Mouse (Mus musculus): ENCODE results near the gene Gpr146. TPM values are rescaled to one million over a fixed set of nuclear protein-coding genes. Genes with fewer than 3 reads are reported as not detected.
A peak's percentile ranks its signal among the peaks of the same experiment; 100 is the strongest.

Gpr146 gene
- polyA plus RNA-seq, 1 experiment from 2014 or later = 1.9 TPM

DNA sequence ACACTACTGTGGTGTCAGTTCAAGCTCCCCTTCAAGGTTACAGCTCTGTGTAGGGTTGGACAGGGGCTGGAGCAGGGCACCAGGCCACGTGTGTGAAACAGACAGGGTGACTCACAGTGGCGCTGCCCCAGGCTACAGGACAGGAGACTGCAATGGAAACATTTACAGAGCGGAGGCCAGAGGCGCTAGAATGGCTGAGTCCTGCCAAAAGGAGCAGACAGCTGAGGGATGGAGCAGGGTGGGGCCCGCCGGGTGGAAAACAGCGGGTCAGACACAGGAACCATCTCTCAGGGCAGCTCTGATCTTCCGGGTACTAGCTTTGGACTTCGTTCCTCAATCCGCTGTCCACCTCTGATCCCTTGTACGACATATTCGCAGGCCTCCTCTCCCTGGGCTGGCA, 31.9 kb downstream of the Gpr146 start:
- Histone ChIP-seq H3K27me3 (no peaks in the 10 kb centered on the region), H3K9ac (no peak overlapping the region), H3K4me3 (no peak overlapping the region), H3K9me3 (no peaks in the 10 kb centered on the region), H3K27ac (no peak overlapping the region), H3K4me2 (replicated peaks) (no peak overlapping the region), H3K36me3 (no peaks in the 10 kb centered on the region), H3K4me1 (peaks cover 25% of the 10 kb centered on the region; the same call in 1 of the 2 replicates)
- 84% methylated on average over 12 of the region's 12 CpGs for WGBS
- ATAC-seq (ENCODE audit: insufficient number of reproducible peaks, insufficient read depth, low FRiP score, low TSS enrichment) = no peak

DNA sequence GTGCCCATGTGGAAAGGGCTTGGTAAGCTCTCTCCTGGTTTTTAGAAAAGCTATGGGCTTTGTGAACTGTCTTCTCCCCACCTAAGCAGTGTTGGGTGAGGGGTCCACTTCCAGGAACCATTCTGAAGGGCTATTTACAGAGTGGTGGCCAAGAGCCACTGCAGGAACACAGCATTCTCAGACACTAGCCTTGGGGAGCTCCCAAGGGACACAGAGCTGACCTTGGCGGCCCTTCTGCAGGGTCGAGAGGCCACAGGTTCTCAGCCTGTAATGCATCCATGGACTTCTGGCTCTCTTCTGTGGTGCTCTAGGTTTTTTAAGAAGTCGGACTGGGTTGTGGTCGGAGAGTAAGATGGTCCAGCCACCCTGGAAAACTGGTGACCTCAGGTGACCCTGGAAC, 32.6 kb downstream of the Gpr146 start:
- H3K27me3 ChIP-seq = no peaks in the 10 kb centered on the region
- no peak overlapping the region for H3K27ac ChIP-seq
- ATAC-seq (ENCODE audit: insufficient number of reproducible peaks, insufficient read depth, low FRiP score, low TSS enrichment) = no peak
- H3K9ac ChIP-seq = no peak overlapping the region
- no peak overlapping the region for H3K4me3 ChIP-seq
- H3K4me1 ChIP-seq = peaks cover 23% of the 10 kb centered on the region; the same call in 1 of the 2 replicates
- H3K36me3 ChIP-seq = no peaks in the 10 kb centered on the region
- no peak overlapping the region for H3K4me2 ChIP-seq (replicated peaks)
- 66% methylated on average over 4 of the region's 4 CpGs for WGBS
- no peaks in the 10 kb centered on the region for H3K9me3 ChIP-seq

DNA sequence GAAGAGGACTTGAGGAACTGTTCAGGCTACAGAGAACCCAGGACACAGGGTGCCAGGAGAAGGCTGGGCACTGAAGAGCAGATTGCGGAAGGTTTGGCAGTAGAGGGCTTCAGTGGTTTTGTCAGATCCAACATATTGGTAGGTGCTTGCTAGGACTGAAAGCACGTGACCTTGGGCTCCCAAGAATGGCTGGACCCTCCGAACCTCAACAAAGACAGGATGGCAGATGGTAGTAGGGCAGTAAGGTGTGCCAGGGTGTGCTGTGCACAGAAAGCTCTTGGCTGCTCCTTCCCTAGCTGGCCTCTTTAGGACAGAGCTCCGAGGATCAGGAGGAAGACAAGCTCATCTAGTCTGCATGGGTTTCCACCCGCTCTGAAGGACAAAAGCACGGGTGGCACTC, 33.6 kb downstream of the Gpr146 start:
- peaks cover 12% of the 10 kb centered on the region; the same call in 1 of the 2 replicates for H3K4me1 ChIP-seq
- ATAC-seq (ENCODE audit: insufficient number of reproducible peaks, insufficient read depth, low FRiP score, low TSS enrichment) = no peak
- WGBS = 95% methylated on average over 6 of the region's 6 CpGs

DNA sequence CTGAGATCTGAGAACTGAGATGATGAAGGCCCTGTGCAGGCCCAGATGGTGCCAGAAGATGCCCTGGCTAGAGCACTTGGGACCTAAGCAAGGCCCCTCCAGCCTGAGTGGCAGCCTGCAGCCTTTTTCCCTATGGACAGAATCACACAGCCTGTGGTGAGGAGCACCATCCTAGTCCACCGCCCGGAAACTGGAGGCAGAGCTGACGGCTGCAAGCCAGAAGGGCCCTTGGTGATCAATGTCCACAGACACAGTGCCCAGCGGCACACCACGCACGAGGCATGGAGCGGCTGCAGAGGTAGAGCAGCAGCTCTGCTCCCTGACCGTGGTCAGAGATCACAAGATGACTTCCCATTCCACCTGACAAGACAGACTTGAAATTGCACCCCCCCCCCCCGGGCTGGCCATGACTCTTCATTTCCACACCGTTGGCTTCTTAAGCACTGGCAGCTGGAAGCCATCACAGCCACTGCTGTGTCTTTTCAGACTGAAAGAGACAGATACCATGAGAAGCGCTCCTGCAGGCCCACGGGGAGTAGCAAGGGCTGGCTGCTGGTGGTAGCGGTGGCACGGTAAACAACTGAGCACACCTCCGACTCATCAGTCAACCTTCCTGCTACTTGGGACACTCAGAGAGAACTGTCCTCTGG, 34.3 kb downstream of the Gpr146 start:
- H3K27me3 ChIP-seq = no peaks in the 10 kb centered on the region
- H3K36me3 ChIP-seq = no peaks in the 10 kb centered on the region
- WGBS = 79% methylated on average over 15 of the region's 15 CpGs
- H3K4me2 ChIP-seq (replicated peaks) = no peak overlapping the region
- no peak overlapping the region for H3K4me3 ChIP-seq
- H3K9ac ChIP-seq = no peak overlapping the region
- no peak for ATAC-seq (ENCODE audit: insufficient number of reproducible peaks, insufficient read depth, low FRiP score, low TSS enrichment)
- no peaks in the 10 kb centered on the region for H3K9me3 ChIP-seq
- H3K4me1 ChIP-seq = peaks cover 11% of the 10 kb centered on the region; the same call in 1 of the 2 replicates
- no peak overlapping the region for H3K27ac ChIP-seq

More for the DNA sequence above, 33.6 kb downstream of the Gpr146 start:
- Histone ChIP-seq H3K36me3 (no peaks in the 10 kb centered on the region), H3K27me3 (no peaks in the 10 kb centered on the region), H3K4me2 (replicated peaks) (no peak overlapping the region), H3K9ac (no peak overlapping the region), H3K27ac (no peak overlapping the region), H3K9me3 (no peaks in the 10 kb centered on the region), H3K4me3 (no peak overlapping the region)

DNA sequence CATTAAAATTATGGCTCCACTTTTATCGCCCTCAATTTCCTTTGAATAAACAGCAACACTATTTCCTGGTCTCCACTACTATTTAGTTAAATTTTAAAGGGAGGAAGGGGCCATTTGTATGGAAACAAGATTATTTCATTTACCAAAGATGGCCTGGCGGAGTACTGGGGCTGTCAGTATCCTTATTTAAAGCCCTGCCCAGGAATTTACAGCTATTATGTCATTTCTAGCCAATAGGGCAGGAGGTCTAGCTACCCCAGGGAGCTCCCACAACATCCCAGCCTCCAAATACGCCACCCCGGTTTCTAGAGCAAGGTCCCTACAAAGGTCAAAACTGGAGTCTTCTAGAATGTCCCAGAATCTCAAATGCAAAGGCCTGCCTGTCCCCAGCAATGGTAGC, 36.0 kb downstream of the Gpr146 start:
- Histone ChIP-seq H3K4me1 (no peaks in the 10 kb centered on the region), H3K9me3 (no peaks in the 10 kb centered on the region), H3K27ac (no peak overlapping the region), H3K4me3 (no peak overlapping the region), H3K27me3 (no peaks in the 10 kb centered on the region), H3K36me3 (no peaks in the 10 kb centered on the region), H3K4me2 (replicated peaks) (no peak overlapping the region), H3K9ac (no peak overlapping the region)
- WGBS = 84% methylated on average over 4 of the region's 4 CpGs
- no peak for ATAC-seq (ENCODE audit: insufficient number of reproducible peaks, insufficient read depth, low FRiP score, low TSS enrichment)

DNA sequence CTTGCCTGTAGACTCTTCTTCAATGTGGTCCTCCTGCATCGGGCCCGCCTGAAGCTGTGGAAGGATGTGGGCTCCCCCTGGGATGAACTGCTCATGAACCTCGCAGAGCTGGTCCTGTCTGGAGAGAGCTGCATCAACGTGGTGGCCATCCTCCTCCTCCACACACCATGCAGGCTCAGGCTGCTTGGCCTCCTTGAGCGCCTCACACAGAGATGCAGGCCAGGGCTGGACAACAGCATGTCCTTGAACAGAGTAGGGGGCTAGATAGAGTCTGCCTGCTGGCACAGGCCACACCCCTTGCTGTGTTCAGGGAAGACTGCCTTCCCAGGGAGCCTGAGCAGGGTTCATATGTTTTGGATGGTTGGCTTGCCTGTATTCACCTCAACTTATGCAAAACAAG, 37.5 kb downstream of the Gpr146 start:
- no peak overlapping the region for H3K4me3 ChIP-seq
- no peak for ATAC-seq (ENCODE audit: insufficient number of reproducible peaks, insufficient read depth, low FRiP score, low TSS enrichment)
- 0 out of 2 replicates have a peak, but pooled peaks cover 9% of the 10 kb centered on the region for H3K4me1 ChIP-seq
- 91% methylated on average over 5 of the region's 5 CpGs for WGBS
- no peaks in the 10 kb centered on the region for H3K27me3 ChIP-seq
- H3K27ac ChIP-seq = no peak overlapping the region
- H3K9ac ChIP-seq = no peak overlapping the region
- H3K36me3 ChIP-seq = no peaks in the 10 kb centered on the region
- H3K9me3 ChIP-seq = no peaks in the 10 kb centered on the region
- H3K4me2 ChIP-seq (replicated peaks) = no peak overlapping the region

DNA sequence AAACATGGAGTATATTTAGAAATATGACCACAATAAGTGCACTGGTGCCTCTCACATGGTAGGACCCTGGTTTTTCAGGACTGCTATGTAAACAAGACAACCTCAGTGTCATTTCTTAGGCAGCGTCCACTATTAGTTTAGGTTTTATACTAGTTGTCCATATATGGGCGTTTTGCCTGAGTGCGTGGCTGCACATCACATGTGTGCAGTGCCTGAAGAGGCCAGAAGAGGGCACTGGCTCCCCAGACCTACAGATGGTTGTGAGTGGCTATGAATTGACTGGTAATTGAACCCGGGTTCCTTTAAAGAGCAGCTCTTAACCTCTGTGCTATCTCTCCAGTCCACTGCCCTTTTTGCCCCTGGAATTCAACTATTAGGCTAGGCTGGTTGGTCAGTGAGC, 39.4 kb downstream of the Gpr146 start:
- no peak overlapping the region for H3K27ac ChIP-seq
- ATAC-seq (ENCODE audit: insufficient number of reproducible peaks, insufficient read depth, low FRiP score, low TSS enrichment) = no peak

DNA sequence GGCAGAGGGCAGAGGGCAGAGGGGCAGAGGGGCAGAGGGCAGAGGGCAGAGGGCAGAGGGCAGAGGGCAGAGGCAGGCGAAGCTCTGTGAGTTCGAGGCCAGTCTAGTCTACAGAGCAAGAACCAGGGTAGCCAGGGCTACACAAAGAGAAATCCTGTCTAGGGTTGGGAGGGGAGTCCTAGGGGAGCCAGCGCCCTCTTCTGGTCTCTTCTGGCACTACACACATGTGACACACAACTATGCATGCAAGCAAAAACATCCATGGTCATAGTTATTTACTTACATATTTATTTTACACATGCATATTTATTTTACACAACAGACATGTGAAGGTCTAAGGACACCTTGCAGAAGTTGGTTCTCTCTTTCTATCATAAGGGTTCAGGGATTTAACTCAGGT, 40.0 kb downstream of the Gpr146 start:
- no peak for ATAC-seq (ENCODE audit: insufficient number of reproducible peaks, insufficient read depth, low FRiP score, low TSS enrichment)
- 88% methylated on average over 3 of the region's 3 CpGs for WGBS

More for the DNA sequence above, 39.4 kb downstream of the Gpr146 start:
- 89% methylated on average over 4 of the region's 4 CpGs for WGBS
- no peaks in the 10 kb centered on the region for H3K27me3 ChIP-seq
- 0 out of 2 replicates have a peak, but pooled peaks cover 9% of the 10 kb centered on the region for H3K4me1 ChIP-seq
- no peaks in the 10 kb centered on the region for H3K36me3 ChIP-seq
- H3K9me3 ChIP-seq = no peaks in the 10 kb centered on the region
- no peak overlapping the region for H3K4me3 ChIP-seq
- H3K9ac ChIP-seq = no peak overlapping the region
- no peak overlapping the region for H3K4me2 ChIP-seq (replicated peaks)

DNA sequence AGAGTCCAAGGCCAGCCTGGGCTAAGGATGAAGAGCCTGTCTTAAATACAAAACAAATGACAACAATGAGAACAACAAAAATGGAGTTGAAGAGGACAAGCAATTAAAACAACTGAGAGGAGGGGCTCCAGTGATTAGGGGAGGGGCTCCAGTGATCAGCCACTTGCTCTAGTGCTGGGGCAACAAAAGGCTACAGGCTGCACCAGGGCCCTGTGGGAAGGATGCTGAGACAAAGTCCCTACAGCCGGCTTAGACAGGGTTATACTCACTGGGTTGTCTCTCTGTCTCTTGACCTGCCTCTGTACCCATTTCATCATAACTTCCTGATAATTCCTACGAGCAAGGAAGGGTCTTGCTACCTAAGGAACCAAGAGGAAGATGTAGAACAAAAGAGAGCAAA, 40.6 kb downstream of the Gpr146 start:
- 77% methylated on average over 2 of the region's 2 CpGs for WGBS
- Histone ChIP-seq H3K36me3 (no peaks in the 10 kb centered on the region), H3K4me3 (no peak overlapping the region), H3K27me3 (no peaks in the 10 kb centered on the region), H3K4me2 (replicated peaks) (no peak overlapping the region), H3K4me1 (0 out of 2 replicates have a peak, but pooled peaks cover 9% of the 10 kb centered on the region), H3K27ac (no peak overlapping the region), H3K9me3 (no peaks in the 10 kb centered on the region), H3K9ac (no peak overlapping the region)
- ATAC-seq (ENCODE audit: insufficient number of reproducible peaks, insufficient read depth, low FRiP score, low TSS enrichment) = no peak

More for the DNA sequence above, 40.0 kb downstream of the Gpr146 start:
- Histone ChIP-seq H3K9me3 (no peaks in the 10 kb centered on the region), H3K36me3 (no peaks in the 10 kb centered on the region), H3K27me3 (no peaks in the 10 kb centered on the region), H3K4me1 (0 out of 2 replicates have a peak, but pooled peaks cover 9% of the 10 kb centered on the region), H3K9ac (no peak overlapping the region), H3K4me3 (no peak overlapping the region), H3K27ac (no peak overlapping the region), H3K4me2 (replicated peaks) (no peak overlapping the region)

DNA sequence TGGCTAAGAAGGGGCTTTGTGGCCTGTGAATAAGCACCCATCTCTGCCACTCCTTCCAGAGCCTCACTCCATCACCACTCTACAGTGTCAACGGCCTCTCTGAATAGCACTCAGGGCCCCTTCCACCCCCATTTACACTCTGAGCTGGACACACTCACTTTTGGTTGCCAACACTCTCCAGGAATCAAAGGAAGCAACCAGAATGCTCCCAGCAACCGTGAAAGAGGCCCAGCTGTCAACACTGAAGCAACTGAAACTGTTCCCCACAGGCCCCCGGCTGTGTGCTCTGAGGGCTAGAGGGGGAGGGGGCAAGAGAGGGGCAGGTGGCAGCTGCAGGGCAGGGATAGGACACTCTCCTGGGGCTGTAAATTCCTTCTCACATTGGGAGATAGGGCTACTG, 41.1 kb downstream of the Gpr146 start:
- no peak overlapping the region for H3K9ac ChIP-seq
- H3K9me3 ChIP-seq = no peaks in the 10 kb centered on the region
- H3K27ac ChIP-seq = no peak overlapping the region
- no peak overlapping the region for H3K4me2 ChIP-seq (replicated peaks)
- no peaks in the 10 kb centered on the region for H3K27me3 ChIP-seq
- H3K36me3 ChIP-seq = no peaks in the 10 kb centered on the region
- H3K4me1 ChIP-seq = 0 out of 2 replicates have a peak, but pooled peaks cover 9% of the 10 kb centered on the region
- 34% methylated on average over 3 of the region's 3 CpGs for WGBS
- no peak for ATAC-seq (ENCODE audit: insufficient number of reproducible peaks, insufficient read depth, low FRiP score, low TSS enrichment)
- no peak overlapping the region for H3K4me3 ChIP-seq

DNA sequence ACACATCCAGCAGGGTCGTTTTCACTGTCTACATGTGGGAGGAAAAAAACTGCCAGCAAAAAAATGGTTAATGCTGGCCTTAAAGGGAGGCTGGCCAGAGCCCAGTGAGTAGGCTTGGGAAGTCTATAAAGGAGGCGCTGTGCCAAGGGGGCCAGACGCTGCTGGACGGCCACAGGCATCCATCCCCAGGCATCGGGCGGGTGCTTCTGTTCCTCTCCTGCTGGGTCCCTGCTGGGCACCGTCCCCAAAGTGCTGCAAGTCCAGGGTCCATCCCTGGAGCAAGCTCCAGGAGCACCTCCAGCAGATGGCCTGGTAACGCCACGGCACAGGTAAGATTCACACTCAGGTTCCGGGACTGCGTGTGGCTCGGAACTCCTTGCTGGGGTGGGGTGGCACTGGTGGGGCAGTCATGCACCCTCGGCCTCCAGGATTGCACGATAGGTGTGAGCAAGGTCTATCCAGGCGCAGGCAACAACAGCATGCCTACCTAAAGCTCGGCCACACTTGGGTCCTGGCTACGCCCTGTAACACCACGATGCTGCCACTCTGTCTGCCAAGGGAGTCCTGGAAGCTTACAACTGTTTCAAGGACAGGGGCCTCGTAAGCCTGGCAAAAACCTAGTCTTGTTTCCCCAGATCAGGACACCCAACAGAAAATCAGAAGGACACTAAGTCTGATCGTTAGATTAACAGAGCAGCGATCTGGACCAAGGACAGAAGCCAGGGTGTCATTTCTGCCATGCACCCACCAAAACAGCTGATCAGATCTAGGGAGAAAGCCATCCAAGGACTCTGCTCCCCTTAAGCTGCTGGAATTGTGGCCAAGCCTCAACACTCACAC, 45.7 kb downstream of the Gpr146 start, which contains the start of gene Gper1:
Gene Gper1 (plus strand): TSS at position 126 of the 840 bp plus-strand sequence.
- H3K4me3 ChIP-seq = peak within 1 kb of the TSS; percentile 11
- H3K27me3 ChIP-seq = no peaks in the 10 kb centered on the region
- WGBS = 57% methylated on average over 21 of the region's 21 CpGs
- H3K9me3 ChIP-seq = no peaks in the 10 kb centered on the region
- ATAC-seq (ENCODE audit: insufficient number of reproducible peaks, insufficient read depth, low FRiP score, low TSS enrichment) = no peak
- H3K4me1 ChIP-seq = 0 out of 2 replicates have a peak, but pooled peaks cover 9% of the 10 kb centered on the region
- peaks cover 5% of the 10 kb centered on the region; the same call in 1 of the 2 replicates for H3K36me3 ChIP-seq
- H3K4me2 ChIP-seq (replicated peaks) = peak within 1 kb of the TSS; percentile 23; the same call in 1 of the 2 replicates
- peak within 1 kb of the TSS; percentile 12; the same call in 1 of the 2 replicates for H3K27ac ChIP-seq
- peak within 1 kb of the TSS; percentile 15 for H3K9ac ChIP-seq
